Mouse (Mus musculus) ES-Bruce4 (cell line): ENCODE data around the gene Mrgprd. TPM values are rescaled to one million over a fixed set of nuclear protein-coding genes. Genes with fewer than 3 reads are reported as not detected.

Source experiments
- H3K27ac ChIP-seq: 2 replicates; pipeline ENCODE4 v1.5.1; 2012; ENCODE audit warnings: low read length, inconsistent platforms; ENCODE audit not compliant: insufficient read depth
- H3K27me3 ChIP-seq: 2 replicates; pipeline ENCODE4 v1.6.1; 2012; ENCODE audit warnings: mild to moderate bottlenecking, low read length, inconsistent platforms; ENCODE audit not compliant: control insufficient read depth, poor library complexity, insufficient read depth, severe bottlenecking
- H3K36me3 ChIP-seq: 2 replicates; pipeline ENCODE4 v1.6.1; 2012; ENCODE audit warnings: inconsistent platforms, mild to moderate bottlenecking, low read length, moderate library complexity; ENCODE audit not compliant: control insufficient read depth, poor library complexity, insufficient read depth, severe bottlenecking
- H3K4me1 ChIP-seq: one replicate; pipeline ENCODE4 v1.8.1; 2011; ENCODE audit warnings: low read length; ENCODE audit not compliant: control insufficient read depth, insufficient read depth
- H3K4me3 ChIP-seq: 2 replicates; pipeline ENCODE4 v1.5.1; 2011; ENCODE audit warnings: low read depth, mild to moderate bottlenecking, low read length
- H3K9ac ChIP-seq: 2 replicates; pipeline ENCODE4 v1.6.1; 2012; ENCODE audit warnings: low read depth, mild to moderate bottlenecking, inconsistent platforms; ENCODE audit not compliant: poor library complexity, severe bottlenecking
- H3K9me3 ChIP-seq: replicated peaks from 2 replicates; pipeline ENCODE4 v1.6.1; 2012; ENCODE audit warnings: mild to moderate bottlenecking, low read length, inconsistent platforms; ENCODE audit not compliant: control insufficient read depth, poor library complexity, insufficient read depth, severe bottlenecking
- CTCF ChIP-seq: IDR thresholded peaks from one replicate; pipeline ENCODE4 v1.8.1; 2011; ENCODE audit warnings: low read depth, low read length
- EP300 ChIP-seq: IDR thresholded peaks from 2 replicates; pipeline ENCODE4 v1.6.1; 2011; ENCODE audit warnings: low read depth, low read length; ENCODE audit not compliant: insufficient read depth
- POLR2A ChIP-seq: IDR thresholded peaks from one replicate; pipeline ENCODE4 v1.8.1; 2011; ENCODE audit warnings: low read length; ENCODE audit not compliant: insufficient read depth
- polyA plus RNA-seq: library from polyadenylated mRNA; stranded (reverse); fragments of >200 nt; gene quantifications from 2 replicates; pipeline ENCODE4 v1.2.4, GENCODE M21; 2011; ENCODE audit warnings: low read depth; ENCODE audit not compliant: missing spikeins, insufficient read depth, insufficient read length

Mrgprd gene
- polyA plus RNA-seq, 1 experiment: not detected

GRCm38 (mm10) chr7:145319481-145319880 lies 4.8 kb downstream of the Mrgprd start:
- Histone ChIP-seq H3K27me3 (no peaks in the 10 kb centered on the region), H3K27ac (no peak overlapping the region), H3K36me3 (no peaks in the 10 kb centered on the region), H3K9ac (no peak overlapping the region), H3K4me1 (peaks cover 4% of the 10 kb centered on the region), H3K9me3 (no peaks in the 10 kb centered on the region), H3K4me3 (no peak overlapping the region)
- TF ChIP-seq POLR2A (no peak), CTCF (no peak)

GRCm38 (mm10) chr7:145323607-145324006 lies 9.0 kb downstream of the Mrgprd start:
- Histone ChIP-seq H3K9me3 (no peaks in the 10 kb centered on the region), H3K4me1 (peaks cover 5% of the 10 kb centered on the region), H3K9ac (no peak overlapping the region), H3K27ac (peak overlapping the region; percentile 55; the same call in 1 of the 2 replicates), H3K36me3 (no peaks in the 10 kb centered on the region), H3K4me3 (no peak overlapping the region), H3K27me3 (no peaks in the 10 kb centered on the region)
- TF ChIP-seq EP300 (peak; percentile 77), CTCF (no peak), POLR2A (no peak)

GRCm38 (mm10) chr7:145325697-145326096 lies 11.1 kb downstream of the Mrgprd start:
- Histone ChIP-seq H3K27ac (peak overlapping the region; percentile 92), H3K4me1 (peaks cover 5% of the 10 kb centered on the region), H3K27me3 (no peaks in the 10 kb centered on the region), H3K4me3 (no peak overlapping the region), H3K9me3 (no peaks in the 10 kb centered on the region), H3K9ac (no peak overlapping the region), H3K36me3 (no peaks in the 10 kb centered on the region)
- TF ChIP-seq POLR2A (no peak), EP300 (peak; percentile 81)

DNA sequence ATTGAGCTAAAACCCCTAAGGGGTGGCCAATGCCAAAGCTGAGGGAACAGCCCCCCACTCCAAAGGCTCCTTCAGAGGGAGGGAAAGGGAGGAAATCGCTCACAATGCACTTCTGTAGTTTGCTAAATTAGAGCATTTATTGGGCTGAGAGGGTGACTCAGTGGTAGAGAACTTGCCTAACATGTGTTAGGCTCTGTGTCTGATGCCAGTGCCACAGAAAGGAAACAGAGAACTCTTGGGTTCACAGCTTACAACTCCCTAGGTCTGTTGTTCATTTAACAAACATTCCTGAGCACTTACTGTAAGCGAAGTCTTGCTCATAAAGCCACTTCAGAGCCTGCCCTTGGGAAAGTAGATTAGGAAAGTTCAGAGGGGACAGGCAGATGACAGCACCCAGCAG lies 15.3 kb downstream of the Mrgprd start:
- H3K9ac ChIP-seq: no peak overlapping the region
- H3K27me3 ChIP-seq: no peaks in the 10 kb centered on the region
- H3K9me3 ChIP-seq: no peaks in the 10 kb centered on the region
- no peaks in the 10 kb centered on the region for H3K36me3 ChIP-seq
- TF ChIP-seq EP300: no peak
- TF ChIP-seq CTCF: no peak
- no peak for TF ChIP-seq POLR2A
- H3K4me1 ChIP-seq: no peaks in the 10 kb centered on the region
- H3K27ac ChIP-seq: no peak overlapping the region
- no peak overlapping the region for H3K4me3 ChIP-seq

DNA sequence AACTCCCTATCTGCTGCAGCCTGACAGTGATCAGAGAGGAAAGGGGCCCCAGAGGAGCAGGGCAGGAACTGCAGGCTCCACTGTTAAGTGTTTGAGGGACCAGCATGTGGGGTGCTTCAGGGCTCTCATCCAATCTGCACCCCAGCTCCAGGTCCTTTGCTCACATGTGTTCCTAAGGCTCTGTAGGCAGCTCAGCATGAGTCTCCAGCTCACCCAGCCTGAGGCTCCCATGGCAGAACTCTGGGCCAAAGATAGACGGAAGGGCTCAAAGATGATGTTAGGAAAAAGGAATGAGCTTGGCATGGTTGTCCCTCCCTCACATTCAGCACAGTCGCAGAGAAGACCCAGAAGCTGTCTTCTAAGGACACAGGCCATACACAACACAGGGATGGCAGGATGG lies 16.0 kb downstream of the Mrgprd start:
- TF ChIP-seq CTCF: no peak
- no peak for TF ChIP-seq EP300
- TF ChIP-seq POLR2A: no peak
- no peaks in the 10 kb centered on the region for H3K4me1 ChIP-seq
- H3K4me3 ChIP-seq: no peak overlapping the region
- no peaks in the 10 kb centered on the region for H3K36me3 ChIP-seq
- H3K27ac ChIP-seq: no peak overlapping the region
- H3K9ac ChIP-seq: no peak overlapping the region
- H3K27me3 ChIP-seq: no peaks in the 10 kb centered on the region
- no peaks in the 10 kb centered on the region for H3K9me3 ChIP-seq

DNA sequence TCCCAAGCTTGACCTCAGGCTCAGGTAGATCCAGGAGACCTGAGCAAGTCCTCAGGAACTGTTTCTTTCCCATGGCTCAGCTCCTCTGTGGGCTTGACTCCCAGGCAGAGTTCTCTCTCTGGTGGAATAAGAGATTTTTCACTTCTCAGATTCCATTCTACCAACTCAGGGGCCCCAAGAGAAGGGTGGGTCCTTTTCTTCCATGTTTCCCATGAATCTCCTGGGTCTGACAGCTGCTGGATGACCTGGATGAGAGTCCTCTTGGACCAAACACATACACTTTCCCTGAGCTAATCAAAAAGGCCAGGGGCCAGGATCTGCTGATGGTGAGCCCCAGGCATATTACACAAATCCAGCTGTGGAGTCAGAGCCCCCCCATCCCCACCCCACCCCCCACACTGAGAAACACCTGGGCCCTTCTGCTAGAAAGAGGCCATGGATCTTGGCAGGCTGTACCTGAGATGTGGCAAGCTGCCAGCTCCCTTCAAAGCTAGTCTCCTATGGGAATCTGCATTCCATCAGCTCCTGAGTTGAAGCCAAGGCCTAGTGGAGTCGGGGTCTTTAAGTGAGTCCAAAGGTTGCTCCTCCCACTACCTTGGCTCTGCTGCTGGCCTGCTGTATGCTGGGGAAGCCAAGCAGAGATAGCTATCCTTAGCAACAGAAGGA lies 17.9 kb downstream of the Mrgprd start:
- no peak overlapping the region for H3K27ac ChIP-seq
- no peak for TF ChIP-seq CTCF
- TF ChIP-seq POLR2A: no peak
- H3K4me3 ChIP-seq: no peak overlapping the region
- H3K9ac ChIP-seq: no peak overlapping the region
- H3K27me3 ChIP-seq: no peaks in the 10 kb centered on the region
- H3K9me3 ChIP-seq: no peaks in the 10 kb centered on the region
- no peaks in the 10 kb centered on the region for H3K36me3 ChIP-seq
- H3K4me1 ChIP-seq: no peaks in the 10 kb centered on the region
